Mouse (Mus musculus): ENCODE measurements around the gene St3gal2.

DNA sequence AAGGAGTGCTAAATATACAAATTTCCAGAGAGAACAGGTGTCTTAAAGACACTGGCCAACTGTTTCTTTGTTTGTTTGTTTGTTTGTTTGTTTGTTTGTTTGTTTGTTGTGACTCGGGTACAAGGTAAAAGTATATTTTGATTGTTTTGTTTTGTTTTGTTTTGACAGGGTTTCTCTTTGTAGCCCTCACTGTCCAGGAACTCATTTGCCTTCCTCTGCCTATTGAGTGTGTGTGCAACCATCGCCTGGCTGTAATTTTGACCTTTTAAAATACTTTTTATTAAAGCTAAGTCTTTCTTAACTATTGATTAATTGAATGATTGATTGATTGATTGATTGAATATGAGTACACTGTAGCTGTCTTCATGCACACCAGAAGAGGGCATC, 17.1 kb upstream of the St3gal2 start:
- no peak for TF ChIP-seq CTCF (IDR thresholded peaks at IDR 0.05; ENCODE audit: insufficient read depth, low read length)
- TF ChIP-seq POLR2A (IDR thresholded peaks at IDR 0.05; ENCODE audit: borderline replicate concordance, extremely low read depth, low read depth, low read length), result no peak
